ENCODE assay signal across 13 mouse cellular contexts in genomic region chr3:85588701-85589100, GRCm38 (mm10). TPM values are rescaled to one million over a fixed set of nuclear protein-coding genes. Genes with fewer than 3 reads are reported as not detected.
A peak's percentile ranks its signal among the peaks of the same experiment; 100 is the strongest.
DNase-seq lines count a peak whose midpoint lies in the region; ATAC-seq and TF ChIP-seq lines count a peak whose summit lies in the region.
"Had no signal": no experiment of that assay in that cellular context is flagged by ENCODE, and none has a peak within 500 bp of the region (broad histone marks: within the 10 kb centered on the region; RNA-seq: fewer than 3 reads in every experiment).

No protein-coding gene starts in this region.

- peak; percentile 94 for ATAC-seq in intestine, embryonic 16.5 days
- peak; percentile 55; the same call in 1 of the 2 replicates for ATAC-seq in megakaryocyte-erythroid progenitor cell, adult 5-6 weeks (replicated peaks; ENCODE audit: low FRiP score, low TSS enrichment, poor library complexity, severe bottlenecking)
- ATAC-seq in hindbrain, embryonic 16.5 days = no peak

- H3K4me2 ChIP-seq in intestine, embryonic 16.5 days (ENCODE audit: low read depth, low read length) = no peak overlapping the region
- no peak overlapping the region for H3K4me2 ChIP-seq in hindbrain, embryonic 16.5 days (ENCODE audit: low read length)
- H3K4me2 ChIP-seq: limb, embryonic 15.5 days; midbrain, embryonic 12.5 days; neural tube, embryonic 12.5 days had no signal

- H3K27me3 ChIP-seq in intestine, embryonic 16.5 days (replicated peaks; ENCODE audit: control insufficient read depth, insufficient read depth, low read length) = no peaks in the 10 kb centered on the region
- H3K27me3 ChIP-seq in hindbrain, embryonic 16.5 days (replicated peaks; ENCODE audit: control insufficient read depth, insufficient read depth, low read length) = no peaks in the 10 kb centered on the region
- H3K27me3 ChIP-seq: limb, embryonic 15.5 days; midbrain, embryonic 12.5 days; neural tube, embryonic 12.5 days had no signal

- H3K9ac ChIP-seq in intestine, embryonic 16.5 days (ENCODE audit: low read depth, low read length) = 0 out of 2 replicates have a peak overlapping the region, but pooled peaks have one; percentile 20
- no peak overlapping the region for H3K9ac ChIP-seq in hindbrain, embryonic 16.5 days (ENCODE audit: low read depth, low read length)
- H3K9ac ChIP-seq: limb, embryonic 15.5 days; midbrain, embryonic 12.5 days; neural tube, embryonic 12.5 days had no signal

- H3K27ac ChIP-seq in left cerebral cortex, adult 2 months = peak overlapping the region; percentile 61; the same call in 1 of the 2 replicates
- 0 out of 2 replicates have a peak overlapping the region, but pooled peaks have one; percentile 5 for H3K27ac ChIP-seq in intestine, embryonic 16.5 days (ENCODE audit: low read length)
- no peak overlapping the region for H3K27ac ChIP-seq in hindbrain, embryonic 16.5 days (ENCODE audit: low read depth, low read length)
- H3K27ac ChIP-seq: limb, embryonic 15.5 days; midbrain, embryonic 12.5 days; neural tube, embryonic 12.5 days had no signal

- H3K9me3 ChIP-seq in intestine, embryonic 16.5 days (ENCODE audit: control insufficient read depth, low read length) = no peaks in the 10 kb centered on the region
- H3K9me3 ChIP-seq in hindbrain, embryonic 16.5 days (ENCODE audit: control insufficient read depth, low read length) = no peaks in the 10 kb centered on the region
- H3K9me3 ChIP-seq: limb, embryonic 15.5 days; midbrain, embryonic 12.5 days; neural tube, embryonic 12.5 days had no signal

- H3K36me3 ChIP-seq in intestine, embryonic 16.5 days (ENCODE audit: control insufficient read depth, insufficient read depth, low read length) = no peaks in the 10 kb centered on the region
- no peaks in the 10 kb centered on the region for H3K36me3 ChIP-seq in hindbrain, embryonic 16.5 days (ENCODE audit: control insufficient read depth, insufficient read depth, low read length)
- H3K36me3 ChIP-seq: limb, embryonic 15.5 days; midbrain, embryonic 12.5 days; neural tube, embryonic 12.5 days had no signal

- no peak for TF ChIP-seq CTCF in left cerebral cortex, adult 2 months (IDR thresholded peaks at IDR 0.05)

- peaks cover 5% of the 10 kb centered on the region; the same call in 1 of the 2 replicates for H3K4me1 ChIP-seq in intestine, embryonic 16.5 days (ENCODE audit: control insufficient read depth, insufficient read depth, low read length)
- H3K4me1 ChIP-seq in hindbrain, embryonic 16.5 days (ENCODE audit: control insufficient read depth, insufficient read depth, low read depth, low read length) = no peaks in the 10 kb centered on the region
- H3K4me1 ChIP-seq: limb, embryonic 15.5 days; midbrain, embryonic 12.5 days; neural tube, embryonic 12.5 days had no signal

- WGBS in intestine, embryonic 16.5 days = 37% methylated on average over 2 of the region's 2 CpGs
- 72% methylated on average over 2 of the region's 2 CpGs for WGBS in hindbrain, embryonic 16.5 days

- intact Hi-C loops in left cerebral cortex, adult 2 months (cut with DNase I) = no loop called here

- DNase-seq in cerebellum, adult 9-10 months = peak; percentile 5
- DNase-seq in cerebellum, postnatal 36 days = no peak
- no peak for DNase-seq in left cerebral cortex, adult 2 months (ENCODE audit: extremely low spot score in 1 of 2, low spot score in 2 of 2)
- DNase-seq in left cerebral cortex, adult 8-10 months (ENCODE audit: low spot score in 2 of 2) = no peak
- no peak for DNase-seq in kidney, adult 18-20 months
- DNase-seq: cerebellum, adult 9-11 months; thymus, adult 2 months had no signal

- no peak overlapping the region for H3K4me3 ChIP-seq in left cerebral cortex, adult 2 months
- no peak overlapping the region for H3K4me3 ChIP-seq in intestine, embryonic 16.5 days (ENCODE audit: low read length)
- H3K4me3 ChIP-seq in hindbrain, embryonic 16.5 days (ENCODE audit: low read length) = no peak overlapping the region
- H3K4me3 ChIP-seq: limb, embryonic 15.5 days; midbrain, embryonic 12.5 days; neural tube, embryonic 12.5 days had no signal

RNA-seq across cellular contexts. Expression of gene Gatb, which starts 14.8 kb away (rescaled TPM):
- 10 to 100 TPM; 20.4 to 20.6 TPM for total RNA-seq in left cerebral cortex, adult 2 months (2021)
- 10 to 100 TPM; 19.2 to 30.9 (median 24.2) TPM for total RNA-seq in left cerebral cortex, adult 8-10 months (2022)
- polyA plus RNA-seq in intestine, embryonic 16.5 days (2015; fragmentation: Nextera tagmentation; extraction: Ambion mirVana) = 34.2 and 37.8 TPM in 2 replicates
- 9.1 and 12.7 TPM in 2 replicates for total RNA-seq in megakaryocyte-erythroid progenitor cell, adult 5-6 weeks (2014; fragmentation: Nextera tagmentation)
- total RNA-seq in megakaryocyte-erythroid progenitor cell, adult 5-6 weeks (2017) = 8.4 and 11.4 TPM in 2 replicates
- polyA plus RNA-seq in hindbrain, embryonic 16.5 days (2015; fragmentation: Nextera tagmentation; extraction: Ambion mirVana) = 20.0 and 21.3 TPM in 2 replicates
